Mouse (Mus musculus) liver, postnatal 0 days (tissue): ENCODE measurements around the gene Ccdc33.

Experiments used
- CTCF ChIP-seq: sonication (generic); IDR thresholded peaks from 2 replicates; pipeline ENCODE4 v1.5.1; 2016; ENCODE audit warnings: antibody characterized with exemption, low read depth
- EP300 ChIP-seq: IDR thresholded peaks from 2 replicates; pipeline ENCODE4 v1.6.1; 2016; ENCODE audit warnings: antibody characterized with exemption, low read depth, mild to moderate bottlenecking

GRCm38 (mm10) chr9:58029635-58030034 is 89.0 kb downstream of the Ccdc33 start:
- TF ChIP-seq CTCF: no peak
- no peak for TF ChIP-seq EP300
